In the genomic region with DNA sequence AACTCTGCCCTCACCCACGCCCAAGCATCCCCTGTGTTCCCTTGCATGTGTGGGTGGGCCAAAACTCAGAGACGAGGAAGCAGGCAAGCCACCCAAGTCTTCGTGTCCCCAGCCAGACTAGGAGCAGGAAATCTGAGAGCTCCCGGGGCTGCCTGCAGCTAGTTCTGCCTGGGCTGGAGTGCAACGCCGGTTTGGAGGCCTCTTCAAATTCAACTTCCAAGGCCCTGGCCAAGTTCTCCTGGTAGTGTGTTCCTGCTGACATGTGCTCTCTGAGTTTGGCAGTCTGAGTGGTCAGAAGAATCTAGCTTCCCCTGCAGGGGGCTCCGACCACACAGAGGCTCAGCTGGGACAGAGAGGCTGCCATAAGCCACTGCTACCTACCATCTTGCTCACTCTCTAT, we compare ENCODE assay signal across 10 mouse cellular contexts.
DNase-seq lines count a peak whose midpoint lies in the region; ATAC-seq and TF ChIP-seq lines count a peak whose summit lies in the region.
"Had no signal": no experiment of that assay in that cellular context is flagged by ENCODE, and none has a peak within 500 bp of the region (broad histone marks: within the 10 kb centered on the region; RNA-seq: fewer than 3 reads in every experiment).

No protein-coding gene starts in this region.

- H3K4me3 ChIP-seq in lung, embryonic 14.5 days (ENCODE audit: low read depth, low read length) = no peak overlapping the region
- no peak overlapping the region for H3K4me3 ChIP-seq in forebrain, embryonic 10.5 days
- no peak overlapping the region for H3K4me3 ChIP-seq in midbrain, embryonic 14.5 days (replicated peaks; ENCODE audit: low read depth, low read length)
- H3K4me3 ChIP-seq: left cerebral cortex, adult 2 months had no signal

- DNase-seq in adrenal gland, postnatal 10 days = peak; percentile 47
- no peak for DNase-seq in adrenal gland, postnatal 4 days (ENCODE audit: low spot score in 2 of 2)
- DNase-seq in urinary bladder, postnatal 14 days (ENCODE audit: low spot score) = peak; percentile 48
- DNase-seq in urinary bladder, postnatal 10 days (ENCODE audit: low spot score) = no peak
- peak; percentile 80 for DNase-seq in lung, embryonic 14.5 days
- DNase-seq in forebrain, embryonic 10.5 days (ENCODE audit: extremely low spot score, low spot score) = no peak
- no peak for DNase-seq in embryo, embryonic 10 days (ENCODE audit: low spot score)
- DNase-seq in midbrain, embryonic 14.5 days = no peak
- DNase-seq: thymus, postnatal 4 days had no signal

- ATAC-seq in lung, embryonic 14.5 days (ENCODE audit: insufficient read depth) = peak; percentile 47
- ATAC-seq in midbrain, embryonic 14.5 days (ENCODE audit: low FRiP score, low TSS enrichment) = no peak

- TF ChIP-seq CTCF in lung, embryonic 14.5 days (IDR thresholded peaks at IDR 0.05; ENCODE audit: low read depth) = peak; percentile 42; the same call in 1 of the 2 replicates

- no peak overlapping the region for H3K9ac ChIP-seq in lung, embryonic 14.5 days
- no peak overlapping the region for H3K9ac ChIP-seq in midbrain, embryonic 14.5 days (replicated peaks; ENCODE audit: low read length)

- no peaks in the 10 kb centered on the region for H3K27me3 ChIP-seq in lung, embryonic 14.5 days (ENCODE audit: insufficient read depth, low read length)
- H3K27me3 ChIP-seq in forebrain, embryonic 10.5 days (ENCODE audit: poor library complexity, severe bottlenecking) = no peaks in the 10 kb centered on the region
- H3K27me3 ChIP-seq in midbrain, embryonic 14.5 days (ENCODE audit: control insufficient read depth, insufficient read depth, low read length) = no peaks in the 10 kb centered on the region

- peak overlapping the region; percentile 80 for H3K27ac ChIP-seq in lung, embryonic 14.5 days (ENCODE audit: low read depth)
- H3K27ac ChIP-seq in forebrain, embryonic 10.5 days = no peak overlapping the region
- H3K27ac ChIP-seq in midbrain, embryonic 14.5 days (replicated peaks; ENCODE audit: low read depth, low read length) = no peak overlapping the region
- H3K27ac ChIP-seq: left cerebral cortex, adult 2 months had no signal

- H3K9me3 ChIP-seq in lung, embryonic 14.5 days (ENCODE audit: low read depth, low read length) = no peaks in the 10 kb centered on the region
- no peaks in the 10 kb centered on the region for H3K9me3 ChIP-seq in forebrain, embryonic 10.5 days
- no peaks in the 10 kb centered on the region for H3K9me3 ChIP-seq in midbrain, embryonic 14.5 days (ENCODE audit: control insufficient read depth, low read length)

- peaks cover 34% of the 10 kb centered on the region for H3K4me1 ChIP-seq in lung, embryonic 14.5 days (ENCODE audit: insufficient read depth)
- peaks cover 8% of the 10 kb centered on the region for H3K4me1 ChIP-seq in forebrain, embryonic 10.5 days
- no peaks in the 10 kb centered on the region for H3K4me1 ChIP-seq in midbrain, embryonic 14.5 days (ENCODE audit: control insufficient read depth, insufficient read depth, low read length)

- 23% methylated on average over 7 of the region's 7 CpGs for WGBS in lung, embryonic 14.5 days
- WGBS in forebrain, embryonic 10.5 days = 82% methylated on average over 7 of the region's 7 CpGs
- 82% methylated on average over 7 of the region's 7 CpGs for WGBS in midbrain, embryonic 14.5 days

- peaks cover 87% of the 10 kb centered on the region for H3K36me3 ChIP-seq in lung, embryonic 14.5 days (ENCODE audit: insufficient read depth)
- H3K36me3 ChIP-seq in forebrain, embryonic 10.5 days (replicated peaks) = peaks cover 97% of the 10 kb centered on the region
- H3K36me3 ChIP-seq in midbrain, embryonic 14.5 days (ENCODE audit: control insufficient read depth, insufficient read depth, low read length) = peaks cover 12% of the 10 kb centered on the region

- peak overlapping the region; percentile 0; the same call in 1 of the 2 replicates for H3K4me2 ChIP-seq in lung, embryonic 14.5 days
- H3K4me2 ChIP-seq in midbrain, embryonic 14.5 days (ENCODE audit: low read length) = no peak overlapping the region

Comparison
In these comparisons a context has a peak if more than half of its experiments do, and no peak if none do; other contexts are left out.
1. DNase-seq: peak in adrenal gland, postnatal 10 days (single experiment), urinary bladder, postnatal 14 days (single experiment) and lung, embryonic 14.5 days (single experiment); none in adrenal gland, postnatal 4 days (0 of 2), urinary bladder, postnatal 10 days (single experiment), forebrain, embryonic 10.5 days (single experiment), embryo, embryonic 10 days (single experiment) and midbrain, embryonic 14.5 days (single experiment).